In genomic region chr13:17043426-17044224, GRCm38 (mm10) we compare ENCODE assay signal across 20 mouse cellular contexts.
"Had no signal": no experiment of that assay in that cellular context is flagged by ENCODE, and none has a peak within 500 bp of the region (broad histone marks: within the 10 kb centered on the region; RNA-seq: fewer than 3 reads in every experiment).

No protein-coding gene starts in this region.

- H3K4me2 ChIP-seq: limb, embryonic 12.5 days; limb, embryonic 15.5 days; liver, embryonic 11.5 days; midbrain, embryonic 12.5 days; midbrain, embryonic 15.5 days; neural tube, embryonic 12.5 days; neural tube, embryonic 15.5 days; stomach, embryonic 15.5 days had no signal

- H3K27ac ChIP-seq: left cerebral cortex, adult 2 months; limb, embryonic 12.5 days; limb, embryonic 15.5 days; liver, embryonic 14.5 days; midbrain, embryonic 12.5 days; midbrain, embryonic 15.5 days; neural tube, embryonic 12.5 days; neural tube, embryonic 15.5 days; stomach, embryonic 15.5 days had no signal

- ATAC-seq: liver, postnatal 0 days; midbrain, embryonic 15.5 days had no signal

- H3K4me3 ChIP-seq: left cerebral cortex, adult 2 months; limb, embryonic 12.5 days; limb, embryonic 15.5 days; midbrain, embryonic 12.5 days; midbrain, embryonic 15.5 days; neural tube, embryonic 12.5 days; neural tube, embryonic 15.5 days; stomach, embryonic 15.5 days had no signal

- H3K27me3 ChIP-seq: limb, embryonic 12.5 days; limb, embryonic 15.5 days; midbrain, embryonic 12.5 days; midbrain, embryonic 15.5 days; neural tube, embryonic 12.5 days; neural tube, embryonic 15.5 days; stomach, embryonic 15.5 days had no signal

- H3K4me1 ChIP-seq: limb, embryonic 15.5 days; midbrain, embryonic 12.5 days; midbrain, embryonic 15.5 days; neural tube, embryonic 12.5 days; neural tube, embryonic 15.5 days; stomach, embryonic 15.5 days had no signal

- H3K9ac ChIP-seq: limb, embryonic 12.5 days; limb, embryonic 15.5 days; liver, embryonic 14.5 days; liver, postnatal 0 days; midbrain, embryonic 12.5 days; midbrain, embryonic 15.5 days; neural tube, embryonic 12.5 days; neural tube, embryonic 15.5 days; stomach, embryonic 15.5 days had no signal

- DNase-seq: kidney, postnatal 10 days; kidney, postnatal 36 days; layer of hippocampus, postnatal 36 days; liver, postnatal 0 days; lung, postnatal 14 days; right cerebral cortex, adult 18-20 months; right cerebral cortex, postnatal 14 days; right cerebral cortex, postnatal 4 days; spleen, adult 18-20 months; thymus, postnatal 25 days had no signal

- H3K36me3 ChIP-seq: limb, embryonic 12.5 days; limb, embryonic 15.5 days; midbrain, embryonic 12.5 days; midbrain, embryonic 15.5 days; neural tube, embryonic 12.5 days; neural tube, embryonic 15.5 days; stomach, embryonic 15.5 days had no signal

- H3K9me3 ChIP-seq: limb, embryonic 12.5 days; limb, embryonic 15.5 days; midbrain, embryonic 12.5 days; midbrain, embryonic 15.5 days; neural tube, embryonic 12.5 days; neural tube, embryonic 15.5 days; stomach, embryonic 15.5 days had no signal
